Mouse (Mus musculus) small intestine, adult 2 months (tissue): ENCODE data around the gene Tmem141. TPM values are rescaled to one million over a fixed set of nuclear protein-coding genes. Genes with fewer than 3 reads are reported as not detected.

ENCODE experiments used
- H3K27ac ChIP-seq: fragments of 200-500 bp; 2 replicates; pipeline ENCODE4 v1.5.1; 2012; ENCODE audit warnings: low read depth, low read length, control low read depth, inconsistent platforms; ENCODE audit not compliant: insufficient read depth
- H3K27me3 ChIP-seq: fragments of 200-500 bp; 2 replicates; pipeline ENCODE4 v1.6.1; 2012; ENCODE audit warnings: mild to moderate bottlenecking, moderate library complexity, low read length, inconsistent platforms; ENCODE audit not compliant: control insufficient read depth, insufficient read depth
- H3K36me3 ChIP-seq: fragments of 200-500 bp; 2 replicates; pipeline ENCODE4 v1.6.1; 2012; ENCODE audit warnings: mild to moderate bottlenecking, low read length, control low read depth, inconsistent platforms; ENCODE audit not compliant: control insufficient read depth, insufficient read depth
- H3K4me1 ChIP-seq: fragments of 200-500 bp; 2 replicates; pipeline ENCODE4 v1.6.1; 2012; ENCODE audit warnings: low read length, inconsistent platforms, mixed read lengths; ENCODE audit not compliant: control insufficient read depth, insufficient read depth, insufficient read length
- H3K4me3 ChIP-seq: fragments of 200-500 bp; 2 replicates; pipeline ENCODE4 v1.5.1; 2012; ENCODE audit warnings: low read depth, mild to moderate bottlenecking, control low read depth, inconsistent platforms, low read length, moderate library complexity
- CTCF ChIP-seq: fragments of 200-500 bp; IDR thresholded peaks from 2 replicates; pipeline ENCODE4 v1.5.1; 2012; ENCODE audit warnings: low read depth, mild to moderate bottlenecking, control low read depth, inconsistent platforms, low read length, moderate library complexity, mixed read lengths; ENCODE audit not compliant: insufficient replicate concordance, insufficient read length; ENCODE audit errors: extremely low read depth
- POLR2A ChIP-seq: fragments of 200-500 bp; IDR thresholded peaks from 2 replicates; pipeline ENCODE4 v1.6.1; 2012; ENCODE audit warnings: low read depth, mild to moderate bottlenecking, control low read depth, inconsistent platforms, low read length, moderate library complexity
- WGBS: fragments of 180-500 bp; shearing (Covaris S2); methylation state at CpG from one replicate; pipeline ENCODE4 v1.1.7; 2018; 5-methylcytosine and 5-hydroxymethylcytosine counted together
- polyA plus RNA-seq: library from polyadenylated mRNA; depleted of rRNA; stranded (reverse); fragments of >200 nt; gene quantifications from 2 replicates; pipeline ENCODE4 v1.2.3, GENCODE M21; 2012

Tmem141 gene
- polyA plus RNA-seq, 1 experiment = 10.0 TPM

DNA sequence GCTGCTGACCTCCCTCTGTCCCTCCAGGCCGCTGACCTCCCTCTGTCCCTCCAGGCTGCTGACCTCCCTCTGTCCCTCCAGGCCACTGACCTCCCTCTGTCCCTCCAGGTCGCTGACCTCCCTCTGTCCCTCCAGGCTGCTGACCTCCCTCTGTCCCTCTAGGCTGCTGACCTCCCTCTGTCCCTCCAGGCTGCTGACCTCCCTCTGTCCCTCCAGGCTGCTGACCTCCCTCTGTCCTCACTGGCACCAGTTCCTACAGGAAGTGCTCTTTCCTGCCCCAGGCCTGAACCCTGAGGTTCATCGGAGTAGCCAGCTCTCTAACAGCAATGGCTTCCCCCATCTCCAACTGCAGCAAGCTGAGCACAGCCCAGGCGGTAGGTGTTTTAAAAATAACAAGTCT lies 6.9 kb upstream of the Tmem141 start:
- no peak for TF ChIP-seq CTCF
- TF ChIP-seq POLR2A = no peak
- no peaks in the 10 kb centered on the region for H3K27me3 ChIP-seq
- H3K27ac ChIP-seq = no peak overlapping the region
- H3K4me3 ChIP-seq = no peak overlapping the region
- 60% methylated on average over 4 of the region's 4 CpGs for WGBS
- no peaks in the 10 kb centered on the region for H3K36me3 ChIP-seq
- H3K4me1 ChIP-seq = no peaks in the 10 kb centered on the region

DNA sequence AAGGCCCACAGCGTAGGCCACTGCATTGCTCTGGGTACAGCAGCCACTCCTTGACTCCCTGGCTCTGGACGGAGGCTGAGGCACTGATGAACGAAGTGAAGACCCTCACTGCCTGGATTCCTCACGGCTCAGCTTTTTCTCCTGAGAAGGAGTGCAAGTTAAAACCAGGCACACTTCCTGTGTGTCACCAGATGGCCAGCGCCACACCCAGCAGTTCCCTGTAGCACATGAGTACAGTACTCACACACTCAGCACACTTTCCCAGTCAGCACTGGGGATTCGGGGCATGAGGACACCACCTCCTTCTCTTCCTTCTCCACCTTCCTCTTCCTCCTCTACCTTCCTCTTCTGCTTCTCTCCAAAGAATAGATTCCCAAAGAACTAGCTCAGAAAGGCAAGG lies 6.0 kb upstream of the Tmem141 start, which contains the start of gene Fcna:
Fcna (minus strand) TSS at position 220 of the 400 bp plus-strand sequence.
- no peaks in the 10 kb centered on the region for H3K27me3 ChIP-seq
- no peaks in the 10 kb centered on the region for H3K36me3 ChIP-seq
- TF ChIP-seq POLR2A = no peak
- H3K4me1 ChIP-seq = no peaks in the 10 kb centered on the region
- WGBS = 62% methylated on average over 6 of the region's 6 CpGs
- no peak within 1 kb of the TSS for H3K27ac ChIP-seq
- H3K4me3 ChIP-seq = no peak within 1 kb of the TSS

DNA sequence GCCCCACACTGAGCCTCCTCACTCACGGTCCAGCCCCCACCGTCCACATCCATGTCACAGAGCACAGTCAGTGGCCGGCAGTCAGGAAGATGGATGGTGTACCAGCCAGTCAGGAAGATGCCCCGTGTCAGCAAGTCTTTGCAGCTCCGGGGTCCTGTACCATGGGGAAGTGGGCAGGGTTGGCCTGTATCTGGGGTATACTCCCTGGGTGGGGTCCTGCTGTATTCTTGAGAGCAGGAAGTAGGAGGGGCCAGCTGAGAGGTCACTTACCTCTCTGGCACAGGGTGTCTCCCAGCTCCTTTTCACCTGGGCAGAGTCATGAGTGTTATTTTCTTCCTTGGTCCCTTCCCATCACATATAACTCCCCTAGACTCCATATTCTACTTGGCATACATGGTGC lies 4.2 kb upstream of the Tmem141 start:
- no peaks in the 10 kb centered on the region; the same call in 1 of the 2 replicates for H3K4me1 ChIP-seq
- H3K4me3 ChIP-seq = no peak overlapping the region
- 45% methylated on average over 5 of the region's 5 CpGs for whole genome bisulfite sequencing
- TF ChIP-seq CTCF (no peak), POLR2A (no peak)
- H3K27ac ChIP-seq = no peak overlapping the region
- no peaks in the 10 kb centered on the region for H3K27me3 ChIP-seq
- no peaks in the 10 kb centered on the region for H3K36me3 ChIP-seq

DNA sequence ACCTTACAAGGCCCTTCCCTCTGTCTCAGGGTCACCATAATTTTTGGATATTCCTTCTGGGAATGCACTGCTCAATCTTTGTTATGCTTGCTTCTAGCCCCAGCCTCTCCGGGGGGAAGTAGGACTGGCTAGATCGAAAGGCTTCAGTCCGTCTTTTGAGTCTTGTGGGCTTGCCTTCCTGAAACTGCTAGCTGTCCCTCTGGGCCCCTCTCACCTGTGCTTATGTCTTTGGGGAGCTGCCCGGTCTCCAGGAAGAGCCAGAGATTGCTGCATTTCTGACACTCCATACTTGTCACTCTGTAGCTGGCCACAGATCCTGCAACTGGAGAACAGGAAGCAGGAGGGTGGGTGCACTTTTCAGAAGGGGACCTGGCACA lies 965 bp downstream of the Tmem141 start:
- no peak overlapping the region for H3K27ac ChIP-seq
- H3K4me1 ChIP-seq = no peaks in the 10 kb centered on the region; the same call in none of the 2 replicates
- H3K36me3 ChIP-seq = no peaks in the 10 kb centered on the region
- peaks cover 10% of the 10 kb centered on the region for H3K27me3 ChIP-seq
- H3K4me3 ChIP-seq = no peak overlapping the region
- WGBS = 88% methylated on average over 4 of the region's 4 CpGs
- no peak for TF ChIP-seq CTCF
- no peak for TF ChIP-seq POLR2A

DNA sequence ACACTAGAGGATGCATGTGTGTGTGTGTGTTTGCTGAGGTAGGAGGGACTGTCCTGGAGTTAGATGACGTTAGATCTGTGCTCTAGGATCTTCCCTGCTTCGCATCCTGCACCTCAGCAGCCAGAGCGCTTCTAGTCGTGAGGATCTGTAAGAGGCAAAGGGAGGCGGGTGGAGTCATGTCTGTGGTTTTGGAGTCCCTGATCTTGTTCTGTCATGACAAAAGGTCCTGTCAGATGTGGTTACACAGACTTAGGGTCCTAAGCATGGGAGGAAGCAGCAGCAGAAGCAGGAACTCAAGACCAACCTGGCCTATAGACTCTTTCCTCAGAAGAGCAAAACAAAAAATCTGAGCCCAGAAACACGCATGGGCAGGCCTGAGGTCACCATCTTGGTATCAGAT lies 1.4 kb downstream of the Tmem141 start:
- WGBS = 82% methylated on average over 6 of the region's 6 CpGs
- TF ChIP-seq CTCF (no peak), POLR2A (no peak)
- H3K4me1 ChIP-seq = no peaks in the 10 kb centered on the region; the same call in none of the 2 replicates
- peaks cover 14% of the 10 kb centered on the region for H3K27me3 ChIP-seq
- H3K27ac ChIP-seq = no peak overlapping the region
- no peaks in the 10 kb centered on the region for H3K36me3 ChIP-seq
- H3K4me3 ChIP-seq = no peak overlapping the region

DNA sequence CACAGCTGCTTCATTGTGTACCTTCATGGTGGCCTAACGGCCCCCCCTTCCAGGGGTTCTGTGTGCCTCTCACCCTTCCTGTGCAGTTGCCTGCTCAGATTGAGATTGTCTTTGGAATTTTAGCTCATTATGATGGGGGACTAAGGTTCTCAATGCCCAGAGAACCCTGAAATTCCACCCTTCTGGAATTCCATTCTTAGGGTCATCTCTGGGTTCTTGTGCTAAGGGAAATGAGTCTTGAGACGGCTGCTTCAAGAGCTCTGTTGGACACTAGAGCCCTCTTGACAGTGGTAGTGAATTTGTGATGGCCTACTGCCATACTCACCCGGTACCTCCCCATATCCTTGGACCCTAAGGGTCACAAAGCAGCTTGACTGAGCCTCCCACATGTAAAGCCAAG lies 4.2 kb downstream of the Tmem141 start, which contains the start of gene Ccdc183:
Ccdc183 (minus strand) TSS at position 101 of the 400 bp plus-strand sequence.
- no peaks in the 10 kb centered on the region for H3K36me3 ChIP-seq
- H3K27me3 ChIP-seq = peaks cover 14% of the 10 kb centered on the region
- no peak for TF ChIP-seq POLR2A
- H3K4me1 ChIP-seq = no peaks in the 10 kb centered on the region; the same call in none of the 2 replicates
- H3K4me3 ChIP-seq = no peak within 1 kb of the TSS
- no peak within 1 kb of the TSS for H3K27ac ChIP-seq
- 85% methylated on average over 3 of the region's 3 CpGs for WGBS

DNA sequence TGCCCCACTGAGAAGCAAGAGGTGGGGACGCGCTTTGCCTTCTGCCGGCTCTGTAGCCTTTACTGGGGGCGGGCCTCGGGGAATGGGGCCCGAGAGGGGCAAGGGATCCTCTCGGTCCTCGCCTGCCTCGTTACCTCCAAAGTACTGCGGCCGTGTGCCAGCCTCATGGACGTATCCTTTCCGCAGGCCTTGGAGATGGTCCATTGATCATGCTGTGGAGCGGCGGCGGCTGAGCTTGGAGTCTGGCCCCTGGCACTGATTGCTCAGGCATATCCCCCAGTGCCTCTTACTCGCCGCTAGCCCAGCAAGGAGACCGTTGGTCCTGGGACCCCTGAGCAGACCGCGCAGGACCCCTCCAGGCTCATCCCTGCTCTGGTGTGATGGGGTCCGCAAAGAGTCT lies 5.4 kb downstream of the Tmem141 start:
- Histone ChIP-seq H3K27me3 (peaks cover 14% of the 10 kb centered on the region), H3K4me1 (no peaks in the 10 kb centered on the region; the same call in none of the 2 replicates), H3K27ac (no peak overlapping the region), H3K4me3 (no peak overlapping the region), H3K36me3 (no peaks in the 10 kb centered on the region)
- WGBS = 16% methylated on average over 22 of the region's 22 CpGs
- TF ChIP-seq CTCF (no peak), POLR2A (no peak)

DNA sequence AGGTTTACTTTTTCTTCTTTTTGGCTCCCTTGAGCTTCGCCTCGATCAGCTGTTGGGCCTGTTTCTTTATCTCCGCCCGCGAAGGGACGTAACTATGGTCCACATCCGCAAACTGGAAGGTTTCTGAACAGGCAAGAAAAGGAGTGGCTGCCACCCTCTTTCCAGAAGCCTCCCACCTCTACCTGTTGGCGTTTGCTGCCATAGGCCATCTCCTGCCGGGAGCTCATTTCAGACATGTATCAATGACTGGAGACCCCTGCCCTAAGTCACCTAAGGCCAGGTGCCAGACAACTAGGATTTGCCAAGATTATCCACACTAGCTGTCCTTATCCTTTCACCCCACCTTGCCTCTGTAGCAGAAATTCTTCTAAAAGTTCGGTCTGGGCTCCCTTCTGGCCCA lies 13.1 kb downstream of the Tmem141 start:
- Histone ChIP-seq H3K27me3 (no peaks in the 10 kb centered on the region), H3K36me3 (no peaks in the 10 kb centered on the region), H3K4me1 (peaks cover 7% of the 10 kb centered on the region; the same call in 1 of the 2 replicates), H3K27ac (no peak overlapping the region), H3K4me3 (peak overlapping the region; percentile 99)
- 30% methylated on average over 10 of the region's 10 CpGs for WGBS
- TF ChIP-seq POLR2A = no peak
